Mouse (Mus musculus) lung, embryonic 14.5 days (tissue): ENCODE data around the gene Ptpn7. TPM values are rescaled to one million over a fixed set of nuclear protein-coding genes. Genes with fewer than 3 reads are reported as not detected.
"Not testable (repeated sequence)": the region's sequence is repeated elsewhere in the genome, so short reads cannot be mapped to it uniquely, and the experiment has no call there.

Experiments used
- ATAC-seq: fragments of 200-750 bp; cut with Nextera tagmentation; 2 replicates; pipeline ENCODE4 v1.8.0; 2017; ENCODE audit warnings: mild to moderate bottlenecking, moderate TSS enrichment, moderate library complexity; ENCODE audit not compliant: insufficient read depth
- DNase-seq: peaks from one replicate; pipeline ENCODE4 v3.0.0-alpha.2; 2015
- H3K27ac ChIP-seq: fragments of 300-500 bp; sonication (generic); 2 replicates; pipeline ENCODE4 v1.5.1; 2014; ENCODE audit warnings: low read depth, mild to moderate bottlenecking, moderate library complexity
- H3K27me3 ChIP-seq: fragments of 300-500 bp; sonication (generic); 2 replicates; pipeline ENCODE4 v1.6.1; 2014; ENCODE audit warnings: low read length, control low read depth; ENCODE audit not compliant: insufficient read depth
- H3K36me3 ChIP-seq: fragments of 300-500 bp; sonication (generic); 2 replicates; pipeline ENCODE4 v1.6.1; 2014; ENCODE audit warnings: control low read depth; ENCODE audit not compliant: insufficient read depth
- H3K4me1 ChIP-seq: fragments of 300-500 bp; sonication (generic); 2 replicates; pipeline ENCODE4 v1.6.1; 2014; ENCODE audit warnings: antibody characterized with exemption, control low read depth; ENCODE audit not compliant: insufficient read depth
- H3K4me2 ChIP-seq: fragments of 300-500 bp; sonication (generic); 2 replicates; pipeline ENCODE4 v1.6.1; 2014; ENCODE audit warnings: mild to moderate bottlenecking
- H3K4me3 ChIP-seq: fragments of 300-500 bp; sonication (generic); 2 replicates; pipeline ENCODE4 v1.5.1; 2014; ENCODE audit warnings: low read depth, low read length
- H3K9ac ChIP-seq: fragments of 300-500 bp; sonication (generic); 2 replicates; pipeline ENCODE4 v1.6.1; 2014
- H3K9me3 ChIP-seq: fragments of 300-500 bp; sonication (generic); 2 replicates; pipeline ENCODE4 v1.6.1; 2016; ENCODE audit warnings: low read depth, low read length, control low read depth
- CTCF ChIP-seq: IDR thresholded peaks from 2 replicates; pipeline ENCODE4 v1.5.1; 2016; ENCODE audit warnings: antibody characterized with exemption, low read depth
- WGBS: fragments of 180-500 bp; shearing (Covaris S2); extraction: QIAGEN DNeasy Blood & Tissue Kit; methylation state at CpG from one replicate; pipeline ENCODE4 v1.1.7; 2014; 5-methylcytosine and 5-hydroxymethylcytosine counted together
- polyA plus RNA-seq: library from polyadenylated mRNA; unstranded; fragments of >200 nt; fragmentation: Nextera tagmentation; extraction: Ambion mirVana; gene quantifications from 2 replicates; pipeline ENCODE4 v1.2.1, GENCODE M21; 2014

Gene Ptpn7
- polyA plus RNA-seq, 1 experiment from 2014 or later: 2.3 TPM

GRCm38 (mm10) chr1:135105951-135106350 is 26.5 kb upstream of the Ptpn7 start:
- DNase-seq (peak; percentile 86), ATAC-seq (peak; percentile 42)
- 2% methylated on average over 8 of the region's 8 CpGs for WGBS
- H3K27me3 ChIP-seq: peaks cover 44% of the 10 kb centered on the region
- H3K9ac ChIP-seq: no peak overlapping the region
- peak; percentile 91 for TF ChIP-seq CTCF
- no peaks in the 10 kb centered on the region for H3K9me3 ChIP-seq
- peak overlapping the region; percentile 49; the same call in 1 of the 2 replicates for H3K4me3 ChIP-seq
- no peaks in the 10 kb centered on the region for H3K36me3 ChIP-seq
- no peak overlapping the region for H3K27ac ChIP-seq
- H3K4me1 ChIP-seq: no peaks in the 10 kb centered on the region
- H3K4me2 ChIP-seq: peak overlapping the region; percentile 75

- Histone ChIP-seq H3K4me2 (no peak overlapping the region), H3K9me3 (no peaks in the 10 kb centered on the region), H3K9ac (no peak overlapping the region), H3K36me3 (no peaks in the 10 kb centered on the region), H3K4me1 (no peaks in the 10 kb centered on the region), H3K27me3 (peaks cover 28% of the 10 kb centered on the region), H3K27ac (no peak overlapping the region), H3K4me3 (no peak overlapping the region)
- 43% methylated on average over 6 of the region's 6 CpGs for WGBS
- DNase-seq (peak; percentile 74), ATAC-seq (no peak)
- TF ChIP-seq CTCF: peak; percentile 77
Measured at GRCm38 (mm10) chr1:135108611-135109010, 23.9 kb upstream of the Ptpn7 start.

- no peak overlapping the region for H3K4me2 ChIP-seq
- ATAC-seq: peak; percentile 19; the same call in 1 of the 2 replicates
- DNase-seq: peak; percentile 90
- no peak overlapping the region for H3K27ac ChIP-seq
- peaks cover 13% of the 10 kb centered on the region for H3K27me3 ChIP-seq
- no peak overlapping the region for H3K4me3 ChIP-seq
- 11% methylated on average over 6 of the region's 6 CpGs for WGBS
- TF ChIP-seq CTCF: peak; percentile 96
- no peaks in the 10 kb centered on the region for H3K36me3 ChIP-seq
- no peak overlapping the region for H3K9ac ChIP-seq
- no peaks in the 10 kb centered on the region for H3K9me3 ChIP-seq
- no peaks in the 10 kb centered on the region for H3K4me1 ChIP-seq
Measured at GRCm38 (mm10) chr1:135110075-135110474, 22.4 kb upstream of the Ptpn7 start.

- ATAC-seq, H3K27ac ChIP-seq: not testable (repeated sequence)
Measured at GRCm38 (mm10) chr1:135111271-135111670, 21.2 kb upstream of the Ptpn7 start.

GRCm38 (mm10) chr1:135112661-135113060 is 19.8 kb upstream of the Ptpn7 start:
- no peak overlapping the region for H3K4me2 ChIP-seq
- WGBS: 11% methylated on average over 8 of the region's 8 CpGs
- H3K27me3 ChIP-seq: no peaks in the 10 kb centered on the region
- H3K36me3 ChIP-seq: no peaks in the 10 kb centered on the region
- H3K4me1 ChIP-seq: no peaks in the 10 kb centered on the region
- ATAC-seq (no peak), DNase-seq (peak; percentile 74)
- TF ChIP-seq CTCF: peak; percentile 91
- no peaks in the 10 kb centered on the region for H3K9me3 ChIP-seq
- no peak overlapping the region for H3K9ac ChIP-seq
- no peak overlapping the region for H3K4me3 ChIP-seq
- no peak overlapping the region for H3K27ac ChIP-seq

More at GRCm38 (mm10) chr1:135111271-135111670, 21.2 kb upstream of the Ptpn7 start:
- H3K4me2 ChIP-seq, H3K9me3 ChIP-seq, H3K36me3 ChIP-seq, DNase-seq, H3K4me1 ChIP-seq, H3K27me3 ChIP-seq, H3K9ac ChIP-seq, H3K4me3 ChIP-seq: not testable (repeated sequence)
- WGBS: 45% methylated on average over 4 of the region's 5 CpGs

- H3K27ac ChIP-seq: no peak overlapping the region
- H3K27me3 ChIP-seq: no peaks in the 10 kb centered on the region
- H3K9me3 ChIP-seq: no peaks in the 10 kb centered on the region
- DNase-seq (no peak), ATAC-seq (no peak)
- no peak for TF ChIP-seq CTCF
- 87% methylated on average over 8 of the region's 8 CpGs for WGBS
- H3K4me1 ChIP-seq: no peaks in the 10 kb centered on the region
- no peak overlapping the region for H3K9ac ChIP-seq
- no peak overlapping the region for H3K4me3 ChIP-seq
- H3K4me2 ChIP-seq: no peak overlapping the region
- H3K36me3 ChIP-seq: no peaks in the 10 kb centered on the region
Measured at GRCm38 (mm10) chr1:135124573-135125363, 7.7 kb upstream of the Ptpn7 start.

- no peak overlapping the region for H3K4me2 ChIP-seq
- no peaks in the 10 kb centered on the region for H3K36me3 ChIP-seq
- H3K4me1 ChIP-seq: peaks cover 3% of the 10 kb centered on the region; the same call in 1 of the 2 replicates
- 45% methylated on average over 8 of the region's 8 CpGs for WGBS
- ATAC-seq: no peak
- no peak for TF ChIP-seq CTCF
- H3K27ac ChIP-seq: no peak overlapping the region
- DNase-seq: peak; percentile 61
- H3K4me3 ChIP-seq: no peak overlapping the region
- no peaks in the 10 kb centered on the region for H3K27me3 ChIP-seq
- no peak overlapping the region for H3K9ac ChIP-seq
- no peaks in the 10 kb centered on the region for H3K9me3 ChIP-seq
Measured at GRCm38 (mm10) chr1:135125990-135126389, 6.5 kb upstream of the Ptpn7 start.
